Mouse (Mus musculus) bone marrow, adult 2 months (tissue): ENCODE measurements around the gene Mrps17.

Source experiments
- CTCF ChIP-seq: fragments of 200-500 bp; IDR thresholded peaks from 2 replicates; pipeline ENCODE4 v1.5.1; 2011; ENCODE audit warnings: low read length, control low read depth; ENCODE audit not compliant: control insufficient read depth, insufficient read depth
- POLR2A ChIP-seq: fragments of 200-500 bp; IDR thresholded peaks from 2 replicates; pipeline ENCODE4 v1.6.1; 2011; ENCODE audit warnings: low read depth, mild to moderate bottlenecking, control low read depth, low read length, borderline replicate concordance; ENCODE audit not compliant: control insufficient read depth

GRCm38 (mm10) chr5:129744050-129744449 lies 28.8 kb downstream of the Mrps17 start:
- TF ChIP-seq POLR2A (no peak), CTCF (no peak)
